Comparison of ENCODE assay signal across 9 mouse cellular contexts in the genomic region with DNA sequence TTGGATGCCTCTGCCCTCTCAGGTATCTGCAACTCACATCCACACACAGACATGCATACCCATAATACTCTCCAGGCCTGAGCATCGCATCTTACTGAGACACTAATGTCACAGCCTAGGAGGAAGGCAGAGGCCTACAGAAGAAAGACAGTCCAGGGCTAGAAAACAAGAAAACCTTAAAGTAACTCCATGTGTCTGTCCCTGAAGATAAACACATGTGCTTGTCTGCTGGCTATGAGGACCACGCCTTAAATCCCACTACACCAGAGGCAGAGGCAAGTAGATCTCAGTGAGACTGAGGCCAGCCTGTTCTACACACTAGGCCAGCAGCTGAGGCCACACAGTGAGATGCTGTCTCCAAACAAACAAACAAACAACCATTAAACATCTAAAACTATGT. TPM values are rescaled to one million over a fixed set of nuclear protein-coding genes. Genes with fewer than 3 reads are reported as not detected.
DNase-seq lines count a peak whose midpoint lies in the region; ATAC-seq and TF ChIP-seq lines count a peak whose summit lies in the region.
"Had no signal": no experiment of that assay in that cellular context is flagged by ENCODE, and none has a peak within 500 bp of the region (broad histone marks: within the 10 kb centered on the region; RNA-seq: fewer than 3 reads in every experiment).

No protein-coding gene starts in this region.

- H3K4me3 ChIP-seq in CH12.LX (replicated peaks in 1 of 3; ENCODE audit: low read depth in 2 of 3, low read length in 2 of 3, poor library complexity in 1 of 3): peak overlapping the region in 1 of 3 experiments; percentile 2
- peak overlapping the region; percentile 100 for H3K4me3 ChIP-seq in hindbrain, embryonic 11.5 days (ENCODE audit: low read depth, low read length)

- TF ChIP-seq EP300 in CH12.LX (IDR thresholded peaks at IDR 0.05; ENCODE audit: low read length): no peak

- dilution Hi-C loops in CH12.LX (cut with MboI; ENCODE audit: extremely low pct_ligation_motif_present, extremely low pct_unique_long_range_greater_than_20kb, low sequenced_read_pairs): no loop called here

- in situ Hi-C loops in CH12.LX (cut with MboI; ENCODE audit: low pct_ligation_motif_present, low pct_unique_long_range_greater_than_20kb, low sequenced_read_pairs): no loop called here

- no peak for DNase-seq in CH12.LX (ENCODE audit: extremely low read depth)
- DNase-seq in MEL-GATA-1-ER (ENCODE audit: extremely low read depth, low read depth): peak; percentile 65
- DNase-seq in hindbrain, embryonic 11.5 days (ENCODE audit: low spot score): no peak
- no peak for DNase-seq in ovary, adult 18-20 months (ENCODE audit: low spot score)
- no peak for DNase-seq in kidney, postnatal 4 days
- no peak for DNase-seq in layer of hippocampus, adult 9-10 months (ENCODE audit: low spot score)
- DNase-seq: adrenal gland, postnatal 14 days; retina, postnatal 1 day had no signal

- WGBS in hindbrain, embryonic 11.5 days: 76% methylated on average over 2 of the region's 2 CpGs

- no peaks in the 10 kb centered on the region for H3K9me3 ChIP-seq in CH12.LX (replicated peaks; ENCODE audit: low read length)
- H3K9me3 ChIP-seq in hindbrain, embryonic 11.5 days (ENCODE audit: control insufficient read depth, low read length): no peaks in the 10 kb centered on the region

- TF ChIP-seq POLR2A in CH12.LX (IDR thresholded peaks at IDR 0.05; ENCODE audit: low read depth, low read length): no peak

- H3K9ac ChIP-seq in CH12.LX (ENCODE audit: insufficient read depth, low read depth): peak overlapping the region; percentile 90; the same call in 1 of the 2 replicates
- peak overlapping the region; percentile 99; the same call in 1 of the 2 replicates for H3K9ac ChIP-seq in hindbrain, embryonic 11.5 days (ENCODE audit: low read depth, low read length)

- H3K27me3 ChIP-seq in CH12.LX (replicated peaks): no peaks in the 10 kb centered on the region
- H3K27me3 ChIP-seq in hindbrain, embryonic 11.5 days (ENCODE audit: control insufficient read depth, insufficient read depth, low read length): no peaks in the 10 kb centered on the region

- ATAC-seq in hindbrain, embryonic 11.5 days (ENCODE audit: low FRiP score): no peak
- peak; percentile 36 for ATAC-seq in megakaryocyte progenitor cell, adult 5-6 weeks (replicated peaks; ENCODE audit: poor library complexity)

- peaks cover 36 to 67% of the 10 kb centered on the region in 2 experiments for H3K4me1 ChIP-seq in CH12.LX (ENCODE audit: control insufficient read depth in 1 of 2, insufficient read depth in 2 of 2)
- peaks cover 18% of the 10 kb centered on the region; the same call in 1 of the 2 replicates for H3K4me1 ChIP-seq in hindbrain, embryonic 11.5 days (replicated peaks; ENCODE audit: control insufficient read depth, insufficient read depth, low read length)

- H3K27ac ChIP-seq in CH12.LX (ENCODE audit: insufficient read depth, low read depth): no peak overlapping the region
- no peak overlapping the region for H3K27ac ChIP-seq in hindbrain, embryonic 11.5 days (ENCODE audit: low read depth, low read length)

- no peak for TF ChIP-seq CTCF in CH12.LX (conservative IDR thresholded peaks at IDR 0.05 in 1 of 2, IDR thresholded peaks at IDR 0.05 in 1 of 2; ENCODE audit: low read depth in 2 of 2, low read length in 2 of 2)

- H3K36me3 ChIP-seq in CH12.LX (replicated peaks in 1 of 2; ENCODE audit: control insufficient read depth in 1 of 2, insufficient read depth in 1 of 2, low read length in 1 of 2): peaks cover 0 to 36% of the 10 kb centered on the region in 2 experiments
- no peaks in the 10 kb centered on the region for H3K36me3 ChIP-seq in hindbrain, embryonic 11.5 days (ENCODE audit: control insufficient read depth, insufficient read depth, low read length)

- TF ChIP-seq RAD21 in CH12.LX (IDR thresholded peaks at IDR 0.05; ENCODE audit: low read depth, low read length): no peak

- peak overlapping the region; percentile 99 for H3K4me2 ChIP-seq in CH12.LX (ENCODE audit: insufficient read depth, low read depth, poor library complexity, severe bottlenecking)
- peak overlapping the region; percentile 88 for H3K4me2 ChIP-seq in hindbrain, embryonic 11.5 days (replicated peaks; ENCODE audit: low read depth, low read length)

- H3K79me2 ChIP-seq in CH12.LX (replicated peaks; ENCODE audit: control insufficient read depth, extremely low read depth, insufficient read depth, poor library complexity, severe bottlenecking): peaks cover 79% of the 10 kb centered on the region

TF ChIP-seq in CH12.LX, 34 proteins besides CTCF, POLR2A, EP300 and RAD21:
- TF ChIP-seq MXI1 (IDR thresholded peaks at IDR 0.05; ENCODE audit: low read depth, low read length): peak; percentile 59
- TF ChIP-seq SIN3A (IDR thresholded peaks at IDR 0.05; ENCODE audit: low read length): 0 out of 2 replicates have a peak, but pooled peaks have one; percentile 25
- TF ChIP-seq MYC (IDR thresholded peaks at IDR 0.05; ENCODE audit: low read depth, low read length): no peak
TF ChIP-seq in CH12.LX: peak in this region for 2.

RNA-seq across cellular contexts. Expression of a gene that starts 3.1 kb away (rescaled TPM):
- total RNA-seq in CH12.LX (2012; rRNA removed): 294 and 358 TPM in 2 replicates
- 439 and 448 TPM in 2 replicates for total RNA-seq in CH12.LX (2014; rRNA removed)
- 432 and 479 TPM in 2 replicates for polyA plus RNA-seq in CH12.LX (2012; ENCODE audit: insufficient read length, low read depth)
- polyA plus RNA-seq in hindbrain, embryonic 11.5 days (2014; fragmentation: Nextera tagmentation; extraction: Ambion mirVana): 990 and 1,006 TPM in 2 replicates
- 179 TPM in 2 replicates for total RNA-seq in megakaryocyte progenitor cell, adult 5-6 weeks (2015)
- total RNA-seq in megakaryocyte progenitor cell, adult 5-6 weeks (2017): 143 and 157 TPM in 2 replicates

RNA-seq across cellular contexts. Expression of a gene that starts 19.5 kb away (rescaled TPM):
- total RNA-seq in CH12.LX (2012; rRNA removed): 151 and 154 TPM in 2 replicates
- 59.8 and 65.3 TPM in 2 replicates for total RNA-seq in CH12.LX (2014; rRNA removed)
- polyA plus RNA-seq in CH12.LX (2012; ENCODE audit: insufficient read length, low read depth): 175 and 190 TPM in 2 replicates
- polyA plus RNA-seq in hindbrain, embryonic 11.5 days (2014; fragmentation: Nextera tagmentation; extraction: Ambion mirVana): 75.8 and 84.6 TPM in 2 replicates
- 64.1 and 65.0 TPM in 2 replicates for total RNA-seq in megakaryocyte progenitor cell, adult 5-6 weeks (2015)
- total RNA-seq in megakaryocyte progenitor cell, adult 5-6 weeks (2017): 105 and 112 TPM in 2 replicates

RNA-seq across cellular contexts. Expression of a gene that starts 25.0 kb away (rescaled TPM):
- total RNA-seq in CH12.LX (2012; rRNA removed) (480 and 623 TPM in 2 replicates), CH12.LX (2014; rRNA removed) (1,752 and 1,801 TPM in 2 replicates)
- 960 and 1,020 TPM in 2 replicates for polyA plus RNA-seq in CH12.LX (2012; ENCODE audit: insufficient read length, low read depth)
- 1,523 and 1,527 TPM in 2 replicates for polyA plus RNA-seq in hindbrain, embryonic 11.5 days (2014; fragmentation: Nextera tagmentation; extraction: Ambion mirVana)
- 682 and 726 TPM in 2 replicates for total RNA-seq in megakaryocyte progenitor cell, adult 5-6 weeks (2015)
- total RNA-seq in megakaryocyte progenitor cell, adult 5-6 weeks (2017): 483 and 527 TPM in 2 replicates

RNA-seq across cellular contexts. Expression of a gene that starts 35.7 kb away (rescaled TPM):
- total RNA-seq in CH12.LX (2012; rRNA removed): 8.7 and 8.9 TPM in 2 replicates
- 6.0 and 7.5 TPM in 2 replicates for total RNA-seq in CH12.LX (2014; rRNA removed)
- 12.5 TPM in 2 replicates for polyA plus RNA-seq in CH12.LX (2012; ENCODE audit: insufficient read length, low read depth)
- 7.5 and 9.0 TPM in 2 replicates for polyA plus RNA-seq in hindbrain, embryonic 11.5 days (2014; fragmentation: Nextera tagmentation; extraction: Ambion mirVana)
- total RNA-seq in megakaryocyte progenitor cell, adult 5-6 weeks (2015): 4.6 and 5.5 TPM in 2 replicates
- total RNA-seq in megakaryocyte progenitor cell, adult 5-6 weeks (2017): 5.1 and 9.0 TPM in 2 replicates

RNA-seq across cellular contexts. Expression of a gene that starts 48.8 kb away (rescaled TPM):
- total RNA-seq in CH12.LX (2012; rRNA removed) (0.46 and 0.51 TPM in 2 replicates), CH12.LX (2014; rRNA removed) (not detected in 2 replicates)
- 0.68 and 0.71 TPM in 2 replicates for polyA plus RNA-seq in CH12.LX (2012; ENCODE audit: insufficient read length, low read depth)
- polyA plus RNA-seq in hindbrain, embryonic 11.5 days (2014; fragmentation: Nextera tagmentation; extraction: Ambion mirVana): 0.11 TPM in 1 of 2 replicates, not detected in the other
- not detected in 2 replicates for total RNA-seq in megakaryocyte progenitor cell, adult 5-6 weeks (2015)
- total RNA-seq in megakaryocyte progenitor cell, adult 5-6 weeks (2017): not detected in 2 replicates
